Mouse (Mus musculus): Measurements from ENCODE around the gene Gm49358.

DNA sequence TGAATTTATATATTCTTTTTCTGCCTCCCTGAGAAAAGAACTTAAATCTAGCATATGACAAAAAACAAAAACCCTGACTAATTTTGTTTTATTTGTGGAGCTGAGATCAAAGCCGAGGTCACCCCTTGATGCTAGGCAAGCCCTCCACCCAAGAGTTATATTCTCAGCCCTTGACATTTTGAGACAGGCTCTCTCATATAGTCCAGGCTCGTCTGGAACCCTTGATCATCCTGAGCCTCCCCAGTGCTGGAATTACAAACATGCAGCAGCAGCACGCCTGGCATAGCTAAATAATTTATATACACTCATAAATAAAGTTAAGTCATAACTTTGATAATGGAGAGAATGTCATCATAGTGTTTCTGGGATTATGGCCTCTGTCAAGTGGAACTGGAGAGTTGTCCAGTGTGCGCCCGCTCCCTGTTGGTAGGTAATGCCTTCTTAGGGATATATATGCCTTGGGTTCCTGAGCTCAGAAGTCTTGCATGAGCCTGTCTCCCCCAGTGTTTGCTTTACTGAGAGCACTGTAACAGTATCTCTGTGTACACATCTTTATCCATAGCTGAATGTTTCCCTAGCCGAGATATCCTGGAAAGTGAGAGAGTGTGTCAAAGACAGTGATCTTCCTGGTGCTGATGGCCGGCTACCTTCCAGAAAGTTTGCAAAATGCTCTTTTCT, 27.9 kb downstream of the Gm49358 start:
- TF ChIP-seq USF1 (IDR thresholded peaks at IDR 0.05; ENCODE audit: low read depth, low read length) (no peak), CTCF (conservative IDR thresholded peaks at IDR 0.05 in 1 of 2, IDR thresholded peaks at IDR 0.05 in 1 of 2; ENCODE audit: low read depth in 2 of 2, low read length in 2 of 2) (no peak), EP300 (IDR thresholded peaks at IDR 0.05; ENCODE audit: low read length) (no peak), HCFC1 (IDR thresholded peaks at IDR 0.05; ENCODE audit: low read depth, low read length) (no peak), ZNF384 (IDR thresholded peaks at IDR 0.05; ENCODE audit: low read depth, low read length) (no peak), E2F4 (IDR thresholded peaks at IDR 0.05; ENCODE audit: insufficient replicate concordance, low read depth, low read length) (no peak), MAFK (IDR thresholded peaks at IDR 0.05; ENCODE audit: insufficient replicate concordance, low read length) (no peak), KAT2A (IDR thresholded peaks at IDR 0.05; ENCODE audit: insufficient replicate concordance, low read length) (no peak), POLR2A (IDR thresholded peaks at IDR 0.05; ENCODE audit: low read depth, low read length) (no peak), ZC3H11A (IDR thresholded peaks at IDR 0.05; ENCODE audit: low read depth, low read length) (no peak), JUN (IDR thresholded peaks at IDR 0.05; ENCODE audit: insufficient read depth, low read depth, low read length) (no peak)

Data from CH12.LX (cell line).